Mouse (Mus musculus): ENCODE results near the gene Plppr1.

DNA sequence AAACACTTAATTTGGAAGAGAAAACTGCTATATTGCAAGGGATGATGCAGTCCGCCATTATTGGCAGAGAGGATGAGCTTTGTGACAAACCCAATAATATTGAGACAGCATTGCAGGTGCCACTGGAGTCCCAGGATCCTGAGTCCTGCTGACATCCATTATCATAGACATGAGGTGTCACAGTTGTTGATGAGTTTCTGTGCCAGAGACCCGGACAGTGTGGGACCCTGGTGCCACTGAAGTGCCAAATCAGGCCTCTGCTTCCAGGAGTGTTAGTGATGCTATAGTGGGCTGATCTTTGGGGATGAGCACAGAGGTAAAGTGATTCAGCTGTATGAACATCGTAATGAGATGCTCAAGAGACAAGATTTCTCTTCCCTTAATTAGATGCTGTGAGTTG lies 19.2 kb upstream of the Plppr1 start:
- TF ChIP-seq POLR2A (IDR thresholded peaks at IDR 0.05; ENCODE audit: low read depth, low read length) (no peak), CTCF (IDR thresholded peaks at IDR 0.05; ENCODE audit: borderline replicate concordance, insufficient read depth, low read length) (no peak)

Data from embryonic fibroblast, embryonic 13.5 days (primary cell).